Mouse (Mus musculus) neural tube, embryonic 15.5 days (tissue): ENCODE data around the gene Phf11d. TPM values are rescaled to one million over a fixed set of nuclear protein-coding genes. Genes with fewer than 3 reads are reported as not detected.
"Not testable (repeated sequence)": the region's sequence is repeated elsewhere in the genome, so short reads cannot be mapped to it uniquely, and the experiment has no call there.

Experiments used
- ATAC-seq: fragments of 200-750 bp; cut with Nextera tagmentation; 2 replicates; pipeline ENCODE4 v1.8.0; 2017; ENCODE audit warnings: mild to moderate bottlenecking, moderate TSS enrichment, moderate library complexity; ENCODE audit not compliant: low FRiP score
- H3K27ac ChIP-seq: fragments of 300-500 bp; sonication (generic); replicated peaks from 2 replicates; pipeline ENCODE4 v1.5.1; 2015; ENCODE audit warnings: mild to moderate bottlenecking, inconsistent platforms
- H3K27me3 ChIP-seq: fragments of 300-500 bp; sonication (generic); replicated peaks from 2 replicates; pipeline ENCODE4 v1.6.1; 2015; ENCODE audit warnings: inconsistent platforms
- H3K36me3 ChIP-seq: fragments of 300-500 bp; sonication (generic); 2 replicates; pipeline ENCODE4 v1.6.1; 2015; ENCODE audit warnings: inconsistent platforms
- H3K4me1 ChIP-seq: fragments of 300-500 bp; sonication (generic); 2 replicates; pipeline ENCODE4 v1.6.1; 2015; ENCODE audit warnings: inconsistent platforms
- H3K4me2 ChIP-seq: fragments of 300-500 bp; sonication (generic); 2 replicates; pipeline ENCODE4 v1.6.1; 2015; ENCODE audit warnings: inconsistent platforms, mild to moderate bottlenecking, moderate library complexity
- H3K4me3 ChIP-seq: fragments of 300-500 bp; sonication (generic); replicated peaks from 2 replicates; pipeline ENCODE4 v1.5.1; 2015; ENCODE audit warnings: mild to moderate bottlenecking, inconsistent platforms
- H3K9ac ChIP-seq: fragments of 300-500 bp; sonication (generic); replicated peaks from 2 replicates; pipeline ENCODE4 v1.6.1; 2015; ENCODE audit warnings: mild to moderate bottlenecking, inconsistent platforms
- H3K9me3 ChIP-seq: fragments of 300-500 bp; sonication (generic); replicated peaks from 2 replicates; pipeline ENCODE4 v1.6.1; 2016; ENCODE audit warnings: inconsistent platforms
- WGBS: fragments of 180-500 bp; shearing (Covaris S2); methylation state at CpG from one replicate; pipeline ENCODE4 v1.1.7; 2015; ENCODE audit warnings: mixed read lengths; 5-methylcytosine and 5-hydroxymethylcytosine counted together
- polyA plus RNA-seq: library from polyadenylated mRNA; unstranded; fragments of >200 nt; fragmentation: Nextera tagmentation; extraction: Ambion mirVana; gene quantifications from 2 replicates; pipeline ENCODE4 v1.2.1, GENCODE M21; 2015

Phf11d gene
- polyA plus RNA-seq, 1 experiment from 2014 or later, result 0.50 TPM

GRCm38 (mm10) chr14:59319970-59320369 lies 45.3 kb downstream of the Phf11d start:
- not testable (repeated sequence) for H3K27me3 ChIP-seq, H3K9ac ChIP-seq, ATAC-seq, H3K4me1 ChIP-seq, H3K9me3 ChIP-seq, H3K4me2 ChIP-seq, H3K4me3 ChIP-seq, H3K36me3 ChIP-seq, H3K27ac ChIP-seq
- 75% methylated on average over 6 of the region's 6 CpGs for WGBS

GRCm38 (mm10) chr14:59319036-59319435 lies 46.2 kb downstream of the Phf11d start:
- not testable (repeated sequence) for H3K9me3 ChIP-seq, H3K4me2 ChIP-seq, H3K4me3 ChIP-seq, H3K27me3 ChIP-seq, H3K27ac ChIP-seq, H3K4me1 ChIP-seq, H3K9ac ChIP-seq, H3K36me3 ChIP-seq, ATAC-seq
- WGBS, result 100% methylated on average over 3 of the region's 3 CpGs

Other genes starting within 250 kb of the Phf11d start
- gene 1700129C05Rik, start 222.6 kb downstream of the Phf11d start, polyA plus RNA-seq, result not detected in 2 replicates
- gene Gm5142, start 186.7 kb downstream of the Phf11d start, polyA plus RNA-seq, result not detected in 2 replicates
- gene Rcbtb1, start 164.3 kb downstream of the Phf11d start, polyA plus RNA-seq, result 40.5 and 43.2 TPM in 2 replicates
- not detected in 2 replicates for gene Gm6904, start 105.3 kb downstream of the Phf11d start, polyA plus RNA-seq
- gene Phf11a, start 67.9 kb downstream of the Phf11d start, polyA plus RNA-seq, result 0.14 TPM in 1 of 2 replicates, not detected in the other
- gene Phf11b, start 24.1 kb downstream of the Phf11d start, polyA plus RNA-seq, result 0.42 and 1.4 TPM in 2 replicates
- 0.23 and 0.57 TPM in 2 replicates for gene Phf11c, start 29.9 kb upstream of the Phf11d start, polyA plus RNA-seq
- gene Setdb2, start 75.4 kb upstream of the Phf11d start, polyA plus RNA-seq, result 3.9 and 7.1 TPM in 2 replicates
- 19.8 and 25.1 TPM in 2 replicates for gene Cab39l, start 75.5 kb upstream of the Phf11d start, polyA plus RNA-seq
- 31.1 and 37.6 TPM in 2 replicates for gene Cdadc1, start 232.5 kb upstream of the Phf11d start, polyA plus RNA-seq